Mouse (Mus musculus) liver, adult 10 weeks (tissue): Measurements from ENCODE around the gene Mixl1. TPM values are rescaled to one million over a fixed set of nuclear protein-coding genes. Genes with fewer than 3 reads are reported as not detected.

Experiments
- polyA plus RNA-seq: library from polyadenylated mRNA; stranded (reverse); fragments of 350-450 nt; fragmentation: Illumina TruSeq; extraction: RNeasy Lipid Tissue Mini Kit (QIAGEN cat#74804); gene quantifications from one replicate; pipeline ENCODE4 v1.2.3, GENCODE M21; 2014; ENCODE audit warnings: low read depth, low replicate concordance

Gene Mixl1
- polyA plus RNA-seq = not detected

DNA sequence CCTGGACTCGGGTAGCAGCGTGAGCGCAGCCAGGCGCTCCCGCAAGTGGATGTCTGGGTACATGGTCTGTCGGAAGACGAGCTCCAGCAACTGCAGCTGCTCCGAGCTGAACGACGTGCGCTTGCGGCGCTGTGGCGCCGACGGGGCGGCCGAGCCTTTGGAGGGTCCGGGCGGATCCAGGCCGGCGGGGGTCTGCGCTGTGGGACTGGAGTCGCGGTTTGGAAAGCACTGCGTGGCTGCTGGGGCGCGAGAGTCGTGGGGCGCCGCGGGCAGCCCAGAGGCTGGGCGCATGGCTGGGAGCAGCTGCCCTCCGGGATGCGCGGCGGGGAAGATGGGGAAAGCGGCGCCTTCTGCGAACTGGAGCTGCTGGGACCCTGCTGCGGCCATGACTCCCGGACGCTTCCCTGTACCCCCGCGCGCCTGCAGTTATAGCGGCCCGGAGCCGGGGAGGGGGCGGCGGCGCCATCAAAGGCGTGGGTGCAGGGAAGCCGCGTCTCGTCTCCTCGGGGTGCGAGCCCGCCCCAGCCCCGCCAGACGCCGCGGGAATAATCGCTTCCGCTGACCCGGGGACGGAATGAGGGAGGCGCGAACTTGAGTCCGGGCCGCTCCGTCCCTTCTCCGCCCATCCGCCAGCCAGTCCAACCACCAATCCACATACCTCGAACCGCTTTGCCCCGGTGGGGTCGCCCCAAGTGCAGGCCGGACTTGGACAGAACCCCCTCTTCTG lies at the start of gene Mixl1:
Mixl1 (minus strand) TSS at position 409 of the 727 bp plus-strand sequence.

DNA sequence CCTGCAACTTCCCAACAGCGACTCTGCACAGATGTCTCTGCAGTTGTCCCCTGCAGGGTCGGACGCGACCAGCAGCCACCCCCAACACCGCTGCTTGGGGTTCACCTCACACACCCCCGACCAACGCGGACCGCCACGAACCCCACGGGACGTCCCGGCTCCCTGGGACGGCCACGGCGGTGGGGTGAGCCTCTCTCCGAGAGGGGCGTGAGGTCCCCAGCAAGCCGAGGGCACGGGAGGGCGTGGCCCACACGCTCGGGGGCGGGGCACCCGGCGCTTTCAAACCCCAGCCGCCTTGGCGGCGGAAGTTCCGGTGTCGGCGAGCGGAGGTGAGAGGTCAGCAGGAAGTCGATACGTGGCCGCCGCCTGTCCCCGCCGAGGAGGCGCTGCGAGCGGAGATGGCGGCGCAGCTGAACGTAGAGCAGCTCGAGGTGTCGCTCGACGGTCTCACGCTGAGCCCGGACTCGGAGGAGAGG lies 28.9 kb upstream of the Mixl1 start, which contains the start of gene Acbd3:
Acbd3 (plus strand) TSS at position 340 of the 476 bp plus-strand sequence.

Other genes with a start within 250 kb of the Mixl1 start
- not detected for gene Stum, start 213.5 kb downstream of the Mixl1 start, polyA plus RNA-seq
- gene Parp1, start 128.1 kb downstream of the Mixl1 start, polyA plus RNA-seq = 9.1 TPM
- gene Lin9, start 55.9 kb downstream of the Mixl1 start, polyA plus RNA-seq = 3.4 TPM
- 20.4 TPM for gene Acbd3, start 29.0 kb upstream of the Mixl1 start, polyA plus RNA-seq
- gene H3f3a, start 116.9 kb upstream of the Mixl1 start, polyA plus RNA-seq = 413 TPM
- 8.1 TPM for gene Sde2, start 154.1 kb upstream of the Mixl1 start, polyA plus RNA-seq
- gene Lefty2, start 196.1 kb upstream of the Mixl1 start, polyA plus RNA-seq = not detected
- gene Pycr2, start 207.3 kb upstream of the Mixl1 start, polyA plus RNA-seq = 0.50 TPM
- gene Lefty1, start 238.0 kb upstream of the Mixl1 start, polyA plus RNA-seq = not detected
- gene Tmem63a, start 245.3 kb upstream of the Mixl1 start, polyA plus RNA-seq = 1.9 TPM